Mouse (Mus musculus) kidney, adult 2 months (tissue): Measurements from ENCODE around the gene Rag1. TPM values are rescaled to one million over a fixed set of nuclear protein-coding genes. Genes with fewer than 3 reads are reported as not detected.
A peak's percentile ranks its signal among the peaks of the same experiment; 100 is the strongest.

ENCODE experiments used
- DNase-seq: peaks from one replicate; pipeline ENCODE4 v3.0.0; 2021
- H3K27ac ChIP-seq: fragments of 200-500 bp; 2 replicates; pipeline ENCODE4 v1.5.1; 2012; ENCODE audit warnings: low read depth, low read length, control low read depth, inconsistent platforms; ENCODE audit not compliant: insufficient read depth
- H3K27me3 ChIP-seq: fragments of 200-500 bp; replicated peaks from 2 replicates; pipeline ENCODE4 v1.6.1; 2012; ENCODE audit warnings: mild to moderate bottlenecking, moderate library complexity, low read length, inconsistent platforms; ENCODE audit not compliant: control insufficient read depth, insufficient read depth
- H3K36me3 ChIP-seq: fragments of 200-500 bp; 2 replicates; pipeline ENCODE4 v1.6.1; 2012; ENCODE audit warnings: mild to moderate bottlenecking, moderate library complexity, low read length, inconsistent platforms; ENCODE audit not compliant: control insufficient read depth, insufficient read depth
- H3K4me1 ChIP-seq: fragments of 200-500 bp; 2 replicates; pipeline ENCODE4 v1.6.1; 2011; ENCODE audit warnings: low read length; ENCODE audit not compliant: control insufficient read depth, insufficient read depth
- H3K4me3 ChIP-seq: fragments of 200-500 bp; 2 replicates; pipeline ENCODE4 v1.5.1; 2011; ENCODE audit warnings: mild to moderate bottlenecking, low read depth, low read length, control low read depth; ENCODE audit not compliant: insufficient read depth
- CTCF ChIP-seq: fragments of 200-500 bp; conservative IDR thresholded peaks from 2 replicates; pipeline ENCODE4 v1.5.1; 2011; ENCODE audit warnings: low read depth, mild to moderate bottlenecking, control low read depth, low read length, moderate library complexity, mixed read lengths; ENCODE audit not compliant: insufficient read depth, insufficient read length
- POLR2A ChIP-seq: fragments of 200-500 bp; IDR thresholded peaks from one replicate; pipeline ENCODE4 v1.6.1; 2011; ENCODE audit warnings: low read depth, low read length, control low read depth
- WGBS: fragments of 180-500 bp; shearing (Covaris S2); methylation state at CpG from one replicate; pipeline ENCODE4 v1.1.7; 2018; 5-methylcytosine and 5-hydroxymethylcytosine counted together
- polyA plus RNA-seq: library from polyadenylated mRNA; depleted of rRNA; stranded (reverse); fragments of >200 nt; gene quantifications from 2 replicates; pipeline ENCODE4 v1.2.3, GENCODE M21; 2012

The Rag1 gene
- polyA plus RNA-seq, 1 experiment, result not detected

DNA sequence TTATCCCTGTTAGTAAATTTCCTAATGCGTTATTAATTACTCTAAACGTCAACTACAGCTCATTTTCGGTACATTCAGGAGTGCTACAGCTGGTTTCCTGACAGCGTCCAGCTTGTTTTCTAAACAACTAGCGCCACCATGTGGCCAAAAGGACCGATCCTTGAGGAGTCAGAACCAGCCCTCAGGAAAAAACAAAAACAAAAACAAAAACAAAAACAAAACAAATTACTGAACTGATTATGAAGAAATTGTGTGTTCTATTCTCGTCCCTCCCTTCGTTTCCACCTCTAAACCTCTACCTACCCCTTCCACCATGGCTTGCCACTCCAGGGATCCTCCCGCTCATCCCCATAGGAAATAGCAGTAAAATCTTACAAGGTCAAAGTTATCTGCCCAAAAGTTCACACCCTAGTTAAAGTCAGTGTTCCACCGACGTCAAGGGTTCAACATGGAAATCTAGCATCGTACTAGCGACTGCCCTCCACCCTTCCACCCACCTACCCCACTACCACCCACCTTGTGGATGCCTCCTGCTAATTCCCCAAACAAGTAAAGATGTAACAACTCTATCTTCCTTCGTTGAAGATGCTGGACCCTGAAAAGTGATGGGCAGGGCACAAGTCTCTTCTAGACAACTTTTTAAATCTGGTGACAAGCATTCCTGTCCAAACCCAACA is 3.8 kb upstream of the Rag1 start:
- no peaks in the 10 kb centered on the region for H3K36me3 ChIP-seq
- H3K4me3 ChIP-seq, result 0 out of 2 replicates have a peak overlapping the region, but pooled peaks have one; percentile 6
- peak; percentile 80 for DNase-seq
- TF ChIP-seq CTCF (peak; percentile 76), POLR2A (no peak)
- no peaks in the 10 kb centered on the region for H3K4me1 ChIP-seq
- H3K27ac ChIP-seq, result no peak overlapping the region
- no peaks in the 10 kb centered on the region; the same call in 1 of the 2 replicates for H3K27me3 ChIP-seq
- 15% methylated on average over 14 of the region's 14 CpGs for WGBS

DNA sequence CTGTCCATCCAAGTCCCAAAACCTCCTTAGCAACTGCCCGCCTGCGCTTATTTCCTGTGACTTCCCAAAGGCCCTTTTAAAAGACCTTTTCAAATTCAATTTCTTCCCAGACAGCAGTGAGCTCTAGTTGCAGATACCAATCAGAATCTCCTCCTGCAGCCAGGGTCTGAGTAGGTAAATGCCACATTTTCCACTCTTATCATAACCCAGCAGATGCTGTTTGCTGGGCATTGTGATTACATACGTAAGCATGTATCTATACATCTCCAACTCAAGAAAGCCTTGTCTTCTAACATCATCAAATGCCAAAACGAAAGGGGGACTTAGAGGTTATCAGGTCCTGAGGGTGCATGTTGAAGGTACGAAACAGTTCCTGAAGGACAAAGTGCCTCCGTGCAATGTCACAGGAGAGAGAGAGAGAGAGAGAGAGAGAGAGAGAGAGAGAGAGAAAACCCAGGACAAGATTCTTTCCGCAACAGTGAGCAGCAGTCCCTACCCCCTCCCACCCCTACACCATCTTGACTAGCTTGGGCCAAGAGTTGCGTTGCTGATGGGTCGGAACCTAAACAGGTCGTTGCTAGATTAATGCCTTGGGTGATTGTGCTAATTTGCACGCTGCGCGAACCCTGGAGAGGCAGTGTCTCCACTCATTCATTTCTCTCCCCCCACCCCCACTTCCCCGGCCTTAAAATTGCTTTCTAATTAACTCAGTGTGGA is 3.1 kb upstream of the Rag1 start:
- H3K27ac ChIP-seq, result no peak overlapping the region
- peak overlapping the region; percentile 6; the same call in 1 of the 2 replicates for H3K4me3 ChIP-seq

DNA sequence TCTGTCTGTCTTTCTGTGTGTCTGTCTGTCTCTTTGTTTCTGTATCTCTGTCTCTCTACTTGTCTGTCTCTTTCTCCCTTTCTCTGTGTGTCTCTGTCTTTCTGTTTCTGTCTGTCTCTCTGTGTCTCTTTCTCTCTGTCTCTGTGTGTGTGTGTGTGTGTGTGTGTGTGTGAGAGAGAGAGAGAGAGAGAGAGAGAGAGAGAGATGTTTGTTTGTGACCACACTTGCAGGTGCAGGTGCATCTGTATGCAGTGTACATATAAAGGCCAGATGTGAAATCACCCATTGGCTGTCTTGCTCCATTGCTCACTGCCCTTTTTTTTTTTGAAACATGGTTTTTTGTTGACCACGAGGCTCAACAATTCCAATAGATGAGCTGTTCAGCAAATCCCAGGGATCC is 1.1 kb upstream of the Rag1 start:
- no peaks in the 10 kb centered on the region; the same call in 1 of the 2 replicates for H3K27me3 ChIP-seq
- H3K4me3 ChIP-seq, result no peak overlapping the region
- no peak for DNase-seq
- no peak overlapping the region for H3K27ac ChIP-seq
- no peaks in the 10 kb centered on the region for H3K4me1 ChIP-seq
- TF ChIP-seq POLR2A (no peak), CTCF (no peak)
- H3K36me3 ChIP-seq, result no peaks in the 10 kb centered on the region
- WGBS, result 31% methylated on average over 1 of the region's 1 CpGs

More for the DNA sequence above, 3.1 kb upstream of the Rag1 start:
- WGBS, result 28% methylated on average over 14 of the region's 14 CpGs
- TF ChIP-seq CTCF (no peak), POLR2A (no peak)
- Histone ChIP-seq H3K4me1 (no peaks in the 10 kb centered on the region), H3K36me3 (no peaks in the 10 kb centered on the region), H3K27me3 (no peaks in the 10 kb centered on the region; the same call in 1 of the 2 replicates)
- no peak for DNase-seq

DNA sequence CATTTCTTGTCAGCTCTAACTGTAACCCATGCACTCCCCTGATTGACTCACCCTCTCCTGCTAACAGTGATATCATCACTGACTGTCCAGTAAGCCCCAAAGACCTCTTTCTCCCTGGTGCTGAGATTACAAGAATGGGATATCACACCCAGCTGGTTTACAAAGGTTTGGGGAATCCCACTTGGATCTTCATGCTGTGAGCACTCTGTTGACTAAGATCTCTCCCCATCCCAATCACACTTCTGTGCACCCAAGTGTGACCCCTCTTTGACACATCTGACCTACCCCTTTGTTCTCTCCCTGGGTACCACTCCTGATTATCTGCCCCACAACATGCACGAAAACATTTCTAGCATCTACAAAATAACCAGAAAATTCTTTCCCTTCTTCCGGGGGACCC is 940 bp downstream of the Rag1 start:
- Histone ChIP-seq H3K27ac (no peak overlapping the region), H3K4me1 (no peaks in the 10 kb centered on the region), H3K27me3 (no peaks in the 10 kb centered on the region; the same call in 1 of the 2 replicates), H3K36me3 (no peaks in the 10 kb centered on the region), H3K4me3 (no peak overlapping the region)
- WGBS, result 70% methylated on average over 2 of the region's 2 CpGs
- TF ChIP-seq CTCF, result no peak
- no peak for TF ChIP-seq POLR2A
- no peak for DNase-seq

DNA sequence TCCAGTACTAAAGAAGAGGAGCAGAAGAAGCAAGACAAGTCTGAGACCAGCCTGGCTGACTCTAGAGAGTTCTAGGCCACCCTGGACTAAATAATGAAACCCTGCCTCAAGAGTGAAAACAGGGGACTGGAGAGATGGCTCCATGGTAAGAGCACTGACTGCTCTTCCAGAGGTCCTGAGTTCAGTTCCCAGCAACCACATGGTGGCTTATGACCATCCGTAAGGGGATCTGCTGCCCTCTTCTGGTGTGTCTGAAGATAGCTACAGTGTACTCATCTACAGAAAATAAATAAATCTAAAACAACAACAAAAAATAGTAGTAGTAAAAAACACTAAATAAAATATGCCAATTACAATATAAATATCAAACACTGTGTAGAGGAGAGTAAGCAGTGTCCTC is 3.5 kb downstream of the Rag1 start:
- Histone ChIP-seq H3K27me3 (no peaks in the 10 kb centered on the region; the same call in 1 of the 2 replicates), H3K4me1 (no peaks in the 10 kb centered on the region), H3K36me3 (no peaks in the 10 kb centered on the region), H3K27ac (no peak overlapping the region), H3K4me3 (no peak overlapping the region)
- 100% methylated on average over 1 of the region's 1 CpGs for WGBS
- TF ChIP-seq CTCF, result no peak
- TF ChIP-seq POLR2A, result no peak
- DNase-seq, result no peak

DNA sequence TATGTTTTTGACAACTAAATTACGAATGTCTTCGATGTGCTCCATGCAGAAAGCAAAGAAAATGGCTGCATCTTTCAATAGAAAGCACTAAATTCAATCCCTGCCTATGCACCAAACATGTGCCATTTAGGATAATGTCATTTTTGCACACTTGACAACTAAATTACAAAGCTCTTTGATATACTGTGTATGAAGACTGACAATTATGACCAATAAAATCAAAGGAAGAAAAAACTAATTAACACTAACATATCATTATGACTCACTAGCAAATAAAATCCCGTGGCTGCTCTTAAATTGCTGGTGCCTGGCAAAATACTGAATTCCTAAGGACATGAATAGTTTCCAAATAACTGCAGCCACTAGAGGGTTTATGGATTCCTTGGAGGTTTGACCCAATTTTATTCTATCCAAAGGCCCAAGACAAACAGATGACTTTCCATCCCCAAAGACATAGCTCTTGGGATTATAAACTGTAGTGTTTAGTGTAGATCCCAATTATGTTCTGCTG is 9.4 kb downstream of the Rag1 start:
- H3K27ac ChIP-seq, result no peak overlapping the region
- no peak for DNase-seq
- H3K4me3 ChIP-seq, result no peak overlapping the region
- no peaks in the 10 kb centered on the region for H3K36me3 ChIP-seq
- no peaks in the 10 kb centered on the region for H3K27me3 ChIP-seq
- WGBS, result 69% methylated on average over 3 of the region's 3 CpGs
- no peak for TF ChIP-seq POLR2A
- TF ChIP-seq CTCF, result no peak
- H3K4me1 ChIP-seq, result no peaks in the 10 kb centered on the region
